Mouse (Mus musculus) kidney, embryonic 16.5 days (tissue): ENCODE measurements at regions not wholly inside any gene's neighbourhood (a gene's known extent, or its start where the extent isn't known, plus 50 kb on each side); places are given as distances from the start of the nearest gene placed in this dataset.
A peak's percentile ranks its signal among the peaks of the same experiment; 100 is the strongest.

ENCODE experiments used
- ATAC-seq: fragments of 200-750 bp; cut with Nextera tagmentation; 2 replicates; pipeline ENCODE4 v1.8.0; 2017; ENCODE audit warnings: moderate TSS enrichment; ENCODE audit not compliant: low FRiP score, low TSS enrichment
- H3K27ac ChIP-seq: fragments of 300-500 bp; sonication (generic); 2 replicates; pipeline ENCODE4 v1.5.1; 2014; ENCODE audit warnings: low read length
- H3K27me3 ChIP-seq: fragments of 300-500 bp; sonication (generic); 2 replicates; pipeline ENCODE4 v1.6.1; 2014; ENCODE audit warnings: low read length, control low read depth, mixed read lengths; ENCODE audit not compliant: insufficient read depth
- H3K36me3 ChIP-seq: fragments of 300-500 bp; sonication (generic); 2 replicates; pipeline ENCODE4 v1.6.1; 2014; ENCODE audit warnings: low read length, control low read depth, mixed read lengths; ENCODE audit not compliant: insufficient read depth
- H3K4me1 ChIP-seq: fragments of 300-500 bp; sonication (generic); 2 replicates; pipeline ENCODE4 v1.6.1; 2014; ENCODE audit warnings: low read length, control low read depth, mixed read lengths; ENCODE audit not compliant: insufficient read depth
- H3K4me2 ChIP-seq: fragments of 300-500 bp; sonication (generic); replicated peaks from 2 replicates; pipeline ENCODE4 v1.6.1; 2014; ENCODE audit warnings: low read depth, low read length
- H3K4me3 ChIP-seq: fragments of 300-500 bp; sonication (generic); 2 replicates; pipeline ENCODE4 v1.5.1; 2014; ENCODE audit warnings: mild to moderate bottlenecking, low read length
- H3K9ac ChIP-seq: fragments of 300-500 bp; sonication (generic); replicated peaks from 2 replicates; pipeline ENCODE4 v1.6.1; 2014; ENCODE audit warnings: low read length
- H3K9me3 ChIP-seq: fragments of 300-500 bp; sonication (generic); 2 replicates; pipeline ENCODE4 v1.6.1; 2016; ENCODE audit warnings: low read length, control low read depth
- WGBS: fragments of 180-500 bp; shearing (Covaris S2); extraction: QIAGEN DNeasy Blood & Tissue Kit; methylation state at CpG from one replicate; pipeline ENCODE4 v1.1.7; 2014; 5-methylcytosine and 5-hydroxymethylcytosine counted together

DNA sequence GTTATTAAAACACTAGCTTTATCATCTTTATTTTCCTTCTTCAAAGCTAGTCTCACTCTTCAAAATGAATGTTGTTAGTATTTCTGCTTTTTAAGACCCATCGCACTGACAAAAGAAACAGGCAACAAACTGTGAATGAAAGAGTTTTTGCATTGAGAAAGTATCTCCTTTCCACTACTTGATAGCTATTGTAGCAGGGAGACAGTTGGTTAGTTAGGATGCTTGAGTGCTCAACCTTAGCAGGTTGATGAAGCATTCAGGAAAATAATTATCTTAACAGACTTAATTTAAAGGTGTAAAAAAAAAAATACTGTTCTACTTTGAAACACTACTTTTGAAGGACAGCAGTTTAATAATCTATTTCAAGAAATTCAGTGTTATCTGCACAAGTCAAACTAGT lies 305.9 kb downstream of the Fgf10 start:
- Histone ChIP-seq H3K27me3 (no peaks in the 10 kb centered on the region), H3K4me2 (no peak overlapping the region), H3K4me3 (no peak overlapping the region), H3K36me3 (no peaks in the 10 kb centered on the region), H3K9me3 (no peaks in the 10 kb centered on the region), H3K27ac (no peak overlapping the region), H3K9ac (no peak overlapping the region), H3K4me1 (no peaks in the 10 kb centered on the region)
- peak; percentile 74; the same call in 1 of the 2 replicates for ATAC-seq
- WGBS: 40% methylated on average over 1 of the region's 1 CpGs

DNA sequence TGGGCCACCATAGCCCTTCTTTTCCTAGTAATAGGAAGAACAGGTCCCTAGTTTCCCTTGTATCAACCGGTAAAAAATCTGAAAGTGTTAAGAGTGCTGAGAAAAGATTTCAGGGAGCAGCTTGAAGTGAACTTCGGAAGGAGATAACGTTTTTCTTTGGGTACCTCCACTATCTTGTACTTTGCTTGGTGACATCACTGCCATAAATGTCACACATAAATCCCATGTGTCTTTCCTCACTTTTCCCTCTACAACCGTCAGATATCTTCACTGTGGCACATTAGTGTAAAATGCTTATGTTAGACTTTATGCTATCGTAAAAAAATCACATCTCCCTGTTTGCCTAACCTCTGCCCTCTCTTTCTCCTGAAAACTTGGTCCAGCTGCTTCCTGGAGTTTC lies 309.9 kb downstream of the Fgf10 start:
- H3K9me3 ChIP-seq: no peaks in the 10 kb centered on the region
- no peak overlapping the region for H3K27ac ChIP-seq
- H3K4me3 ChIP-seq: no peak overlapping the region
- ATAC-seq: no peak
- H3K36me3 ChIP-seq: no peaks in the 10 kb centered on the region
- no peak overlapping the region for H3K4me2 ChIP-seq
- no peaks in the 10 kb centered on the region for H3K27me3 ChIP-seq
- H3K4me1 ChIP-seq: peaks cover 11% of the 10 kb centered on the region
- 31% methylated on average over 5 of the region's 5 CpGs for WGBS
- H3K9ac ChIP-seq: no peak overlapping the region

DNA sequence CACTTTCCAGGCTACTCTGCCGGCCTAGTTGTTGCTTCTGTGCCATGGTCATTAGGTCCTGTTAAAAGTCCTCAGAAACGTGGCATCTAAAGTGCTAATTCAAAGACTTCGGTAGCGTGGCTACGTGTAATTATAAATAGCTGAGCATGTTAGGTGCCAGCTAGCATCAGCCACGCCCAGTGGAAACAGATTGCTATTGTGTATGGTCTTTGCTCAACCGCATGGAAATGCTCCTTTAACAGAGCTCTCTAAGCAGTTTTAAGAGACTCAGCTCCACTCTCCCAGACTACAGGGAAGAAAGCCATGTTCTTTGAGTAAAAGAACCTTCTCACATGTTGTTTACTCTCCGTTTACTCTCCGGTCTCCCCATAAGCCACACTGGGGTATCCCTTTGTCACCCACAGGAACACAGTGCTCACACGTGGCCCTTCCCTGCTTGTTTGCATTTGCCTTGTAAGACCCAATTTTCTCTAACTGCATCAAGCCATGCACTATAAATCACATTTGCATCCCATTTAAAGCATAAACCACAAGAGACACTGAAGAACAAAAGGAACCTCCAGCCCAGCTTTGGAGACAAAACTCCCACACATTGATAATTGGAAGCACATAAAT lies 311.7 kb downstream of the Fgf10 start:
- Histone ChIP-seq H3K36me3 (no peaks in the 10 kb centered on the region), H3K9ac (no peak overlapping the region), H3K9me3 (no peaks in the 10 kb centered on the region), H3K4me2 (no peak overlapping the region), H3K27me3 (no peaks in the 10 kb centered on the region), H3K4me3 (no peak overlapping the region), H3K4me1 (peaks cover 11% of the 10 kb centered on the region), H3K27ac (0 out of 2 replicates have a peak overlapping the region, but pooled peaks have one; percentile 24)
- WGBS: 54% methylated on average over 10 of the region's 10 CpGs
- peak; percentile 86 for ATAC-seq

DNA sequence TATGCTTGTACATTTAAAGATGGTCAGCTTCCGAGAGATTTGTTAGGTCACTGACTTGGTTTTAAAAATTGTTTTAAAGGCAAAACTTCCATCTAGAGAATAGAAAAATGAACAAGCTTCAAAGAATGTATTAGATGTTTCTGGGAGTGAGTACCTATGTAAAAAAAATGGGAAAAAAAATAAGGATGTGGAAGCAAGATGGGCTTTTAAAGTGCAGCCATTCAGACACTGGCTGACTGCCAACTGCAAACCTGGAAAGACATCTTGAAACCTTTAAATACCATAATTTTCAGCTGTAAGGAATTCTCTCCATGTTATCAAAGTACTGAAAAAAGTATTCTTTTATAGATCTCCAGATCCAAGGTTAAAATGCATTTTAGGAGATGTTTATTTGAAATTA lies 315.7 kb downstream of the Fgf10 start:
- H3K9me3 ChIP-seq: no peaks in the 10 kb centered on the region
- H3K36me3 ChIP-seq: no peaks in the 10 kb centered on the region
- no peaks in the 10 kb centered on the region for H3K27me3 ChIP-seq
- no peak overlapping the region for H3K27ac ChIP-seq
- H3K4me1 ChIP-seq: peaks cover 11% of the 10 kb centered on the region
- H3K9ac ChIP-seq: no peak overlapping the region
- no peak overlapping the region for H3K4me3 ChIP-seq
- no peak for ATAC-seq
- H3K4me2 ChIP-seq: no peak overlapping the region
- WGBS: 69% methylated on average over 1 of the region's 1 CpGs

DNA sequence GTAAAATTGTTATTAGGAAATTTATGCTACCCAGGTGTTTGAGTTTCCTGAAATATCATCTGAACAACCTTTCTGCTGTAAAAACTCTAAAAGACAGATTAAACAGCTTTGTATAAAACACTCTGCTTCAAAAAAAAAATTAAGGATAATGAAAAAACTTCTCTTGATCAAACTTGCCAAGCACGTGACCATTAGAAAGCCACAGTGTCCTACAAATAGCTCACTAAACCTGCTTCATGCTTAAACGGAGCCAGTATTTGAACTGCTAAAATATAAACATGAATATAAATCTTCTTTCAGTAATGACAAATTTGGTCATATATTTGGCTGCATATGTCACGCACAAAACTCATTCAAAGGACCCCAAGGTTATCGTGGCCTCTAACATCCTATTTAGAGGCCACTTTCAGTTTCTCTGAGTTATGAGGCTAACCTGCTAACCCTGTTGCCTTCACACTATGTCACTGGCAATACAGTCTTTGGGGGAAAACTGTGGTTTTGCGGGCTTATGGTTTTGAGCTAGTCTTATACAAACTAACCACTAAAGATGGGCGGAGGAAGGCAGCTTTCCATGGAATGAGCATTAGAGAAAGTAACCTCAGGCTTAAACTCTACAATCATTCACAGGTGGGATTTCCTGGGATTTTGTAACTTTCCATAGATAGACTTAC lies 355.8 kb downstream of the Fgf10 start:
- Histone ChIP-seq H3K27ac (no peak overlapping the region), H3K27me3 (no peaks in the 10 kb centered on the region), H3K4me2 (no peak overlapping the region), H3K9ac (no peak overlapping the region), H3K4me3 (no peak overlapping the region), H3K9me3 (no peaks in the 10 kb centered on the region), H3K4me1 (no peaks in the 10 kb centered on the region), H3K36me3 (no peaks in the 10 kb centered on the region)
- 63% methylated on average over 6 of the region's 6 CpGs for WGBS
- ATAC-seq: no peak

DNA sequence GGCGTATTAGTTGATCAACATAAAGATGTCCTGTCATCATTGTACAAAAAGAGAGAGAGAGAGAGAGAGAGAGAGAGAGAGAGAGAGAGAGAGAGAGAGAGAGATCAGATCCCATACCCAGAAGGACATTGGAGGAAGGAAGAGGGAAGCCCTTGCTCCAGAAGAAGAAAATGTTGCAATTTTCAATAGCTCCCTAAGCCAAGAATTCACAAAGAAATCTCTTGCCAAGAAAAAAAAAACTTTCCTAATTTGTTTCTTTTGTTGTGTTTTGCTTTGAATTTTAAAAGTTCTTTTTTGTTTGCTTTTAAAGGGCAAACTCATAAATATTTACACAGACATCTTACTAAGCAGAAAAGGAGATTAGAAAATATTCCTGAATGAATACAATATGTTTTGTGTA lies 370.0 kb downstream of the Fgf10 start:
- no peak for ATAC-seq
- Histone ChIP-seq H3K4me3 (no peak overlapping the region), H3K27ac (no peak overlapping the region)

DNA sequence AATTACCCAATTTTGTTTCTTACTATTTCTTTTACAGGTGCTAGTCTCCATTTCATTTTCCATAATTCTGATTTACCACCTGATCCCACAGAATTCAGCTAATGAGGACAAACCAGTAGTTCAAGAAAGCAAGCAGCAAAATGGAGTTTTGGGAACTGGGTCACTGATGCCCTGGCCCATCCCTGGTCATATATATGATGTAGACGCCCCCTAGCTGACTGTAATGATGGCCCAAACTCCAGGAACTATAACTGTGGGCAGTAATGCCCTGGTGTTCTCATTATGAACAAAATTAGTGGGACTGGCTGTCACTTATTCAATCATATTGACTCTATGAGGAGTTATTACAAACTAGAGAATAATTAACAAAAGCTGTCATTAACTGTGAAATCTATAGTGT lies 375.5 kb downstream of the Fgf10 start:
- Histone ChIP-seq H3K27ac (no peak overlapping the region), H3K36me3 (no peaks in the 10 kb centered on the region), H3K9ac (no peak overlapping the region), H3K4me3 (no peak overlapping the region), H3K27me3 (no peaks in the 10 kb centered on the region), H3K4me2 (no peak overlapping the region), H3K4me1 (no peaks in the 10 kb centered on the region), H3K9me3 (no peaks in the 10 kb centered on the region)
- ATAC-seq: no peak
- WGBS: 81% methylated on average over 1 of the region's 1 CpGs

More for the DNA sequence above, 370.0 kb downstream of the Fgf10 start:
- Histone ChIP-seq H3K36me3 (no peaks in the 10 kb centered on the region), H3K4me1 (no peaks in the 10 kb centered on the region), H3K9ac (no peak overlapping the region), H3K4me2 (no peak overlapping the region), H3K27me3 (no peaks in the 10 kb centered on the region), H3K9me3 (no peaks in the 10 kb centered on the region)
- WGBS: 92% methylated on average over 1 of the region's 1 CpGs

DNA sequence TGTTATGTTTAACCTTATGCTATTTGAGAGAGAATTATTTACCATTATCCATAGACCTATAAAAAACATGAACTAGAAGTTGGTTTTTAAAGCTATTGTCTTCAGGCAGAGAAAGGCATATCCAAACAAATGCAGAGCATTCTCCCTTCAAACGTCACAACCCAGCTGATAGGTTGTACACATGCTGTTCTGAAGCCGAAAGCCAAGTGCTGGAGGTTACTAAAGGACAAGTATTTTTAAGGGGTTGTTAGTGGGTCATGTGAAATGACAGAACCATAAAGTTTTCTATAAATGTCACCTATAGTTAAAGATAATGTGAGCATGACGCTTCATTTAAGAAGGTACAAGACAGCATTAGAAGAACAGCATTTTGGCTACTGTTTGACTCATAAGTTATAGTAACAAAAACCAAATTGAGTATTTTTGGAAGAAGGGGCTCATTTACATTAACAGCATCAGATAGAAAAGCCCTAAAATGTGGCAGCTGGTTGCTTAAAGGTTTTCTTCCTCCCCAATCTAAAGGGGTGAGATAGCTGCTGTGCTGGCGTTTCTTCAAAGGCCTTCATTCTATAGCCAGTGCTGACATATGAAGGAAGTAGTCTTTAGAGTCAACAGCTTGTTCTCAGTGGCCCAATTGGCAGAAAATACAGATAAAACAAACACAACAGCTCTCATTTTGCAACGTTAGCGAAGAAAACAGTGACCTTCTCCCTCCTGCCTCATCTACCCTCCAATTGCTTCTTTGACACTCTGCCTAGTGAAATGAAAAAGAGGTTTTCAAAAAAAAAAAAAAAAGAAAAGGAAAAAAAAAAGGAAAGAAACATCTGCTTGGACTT lies 359.4 kb upstream of the Paip1 start:
- no peak overlapping the region for H3K4me2 ChIP-seq
- H3K36me3 ChIP-seq: no peaks in the 10 kb centered on the region
- H3K4me1 ChIP-seq: no peaks in the 10 kb centered on the region
- H3K27me3 ChIP-seq: no peaks in the 10 kb centered on the region
- H3K4me3 ChIP-seq: no peak overlapping the region
- H3K9me3 ChIP-seq: no peaks in the 10 kb centered on the region
- H3K27ac ChIP-seq: no peak overlapping the region
- 62% methylated on average over 6 of the region's 6 CpGs for WGBS
- H3K9ac ChIP-seq: no peak overlapping the region
- ATAC-seq: no peak

DNA sequence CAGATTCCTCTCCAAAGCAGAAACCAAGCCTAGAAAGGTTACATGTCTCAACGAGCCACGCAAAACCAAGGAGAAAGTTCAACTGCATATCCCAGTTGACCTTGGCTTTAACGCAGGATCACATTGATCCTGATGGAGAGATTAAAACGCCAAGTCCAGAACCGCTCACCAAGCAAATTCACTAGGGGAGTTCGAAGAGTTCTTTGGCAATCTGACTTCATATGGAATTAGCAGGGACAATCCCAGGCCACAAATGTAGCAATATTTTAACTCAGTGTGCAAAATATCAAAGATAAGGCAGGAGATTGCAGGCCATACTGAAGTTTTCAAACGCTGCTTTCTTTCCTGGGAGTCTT lies 358.8 kb upstream of the Paip1 start:
- 64% methylated on average over 7 of the region's 7 CpGs for WGBS
- Histone ChIP-seq H3K4me2 (no peak overlapping the region), H3K27ac (no peak overlapping the region), H3K27me3 (no peaks in the 10 kb centered on the region), H3K9ac (no peak overlapping the region), H3K4me1 (no peaks in the 10 kb centered on the region), H3K9me3 (no peaks in the 10 kb centered on the region), H3K4me3 (no peak overlapping the region), H3K36me3 (no peaks in the 10 kb centered on the region)
- ATAC-seq: no peak

DNA sequence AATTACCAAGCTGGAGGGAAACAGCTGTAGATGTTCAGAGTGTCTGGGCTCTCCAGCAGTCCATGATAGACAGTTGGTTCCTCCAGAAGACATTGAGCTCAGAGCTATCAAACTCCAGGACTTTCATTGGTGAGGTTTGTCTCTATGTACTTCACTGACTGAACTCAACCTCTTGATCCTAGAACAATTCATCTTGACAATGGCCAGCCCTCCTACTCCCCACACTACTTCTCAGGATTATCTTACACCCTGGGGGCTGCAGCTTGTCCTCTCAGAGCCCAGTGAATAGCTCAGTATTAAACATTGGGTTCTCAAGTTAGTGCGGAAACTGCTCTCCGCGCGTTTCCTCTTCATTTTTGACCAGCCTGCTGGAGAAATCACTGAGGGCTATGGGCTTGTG lies 349.2 kb upstream of the Paip1 start:
- no peak overlapping the region for H3K27ac ChIP-seq
- peak; percentile 82 for ATAC-seq
- H3K36me3 ChIP-seq: no peaks in the 10 kb centered on the region
- 58% methylated on average over 4 of the region's 4 CpGs for WGBS
- no peaks in the 10 kb centered on the region for H3K27me3 ChIP-seq
- H3K4me1 ChIP-seq: no peaks in the 10 kb centered on the region
- no peak overlapping the region for H3K4me3 ChIP-seq
- H3K9me3 ChIP-seq: no peaks in the 10 kb centered on the region
- no peak overlapping the region for H3K9ac ChIP-seq
- no peak overlapping the region for H3K4me2 ChIP-seq
